Mouse (Mus musculus) stomach, postnatal 0 days (tissue): ENCODE measurements around the gene Fam163a.

Experiments
- CTCF ChIP-seq: IDR thresholded peaks from 2 replicates; pipeline ENCODE4 v1.5.1; 2016; ENCODE audit warnings: antibody characterized with exemption, low read depth, mild to moderate bottlenecking, moderate library complexity
- EP300 ChIP-seq: optimal IDR thresholded peaks from 2 replicates; pipeline ENCODE3; 2016; ENCODE audit warnings: antibody characterized with exemption

DNA sequence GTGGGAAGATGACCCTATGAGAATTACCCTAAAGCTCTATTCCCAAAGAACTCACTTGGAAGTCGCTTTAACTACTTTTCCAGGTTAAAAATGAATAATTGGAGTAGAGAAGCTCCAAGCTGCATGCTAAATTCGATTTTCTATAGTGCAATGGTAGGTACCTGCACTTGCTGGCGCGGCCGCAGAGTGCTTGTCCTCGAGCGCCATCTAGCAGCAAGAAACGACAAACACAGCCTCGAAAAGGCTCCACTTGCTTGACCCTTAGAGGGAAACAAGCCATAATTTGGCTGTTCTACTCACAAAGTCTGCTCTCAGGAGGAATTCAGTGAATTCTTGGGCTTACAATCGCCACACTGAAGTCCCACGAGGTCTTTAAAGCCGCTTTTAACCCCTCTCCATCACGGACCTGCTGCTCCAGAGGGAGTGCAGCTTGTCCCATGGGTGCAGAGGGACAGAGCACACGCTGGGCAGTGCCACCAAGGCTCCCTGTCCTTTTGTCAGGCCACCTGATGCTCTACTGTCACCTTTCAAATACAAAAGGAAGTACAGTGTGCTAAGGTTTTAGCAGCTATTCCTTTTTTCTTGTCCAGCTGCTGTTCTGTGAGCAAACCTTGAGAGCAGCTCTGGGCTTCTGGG, 37.0 kb upstream of the Fam163a start:
- peak; percentile 92 for TF ChIP-seq CTCF
- no peak for TF ChIP-seq EP300
